Mouse (Mus musculus) forebrain, embryonic 12.5 days (tissue): ENCODE data around the gene Pde2a. TPM values are rescaled to one million over a fixed set of nuclear protein-coding genes. Genes with fewer than 3 reads are reported as not detected.

Source experiments
- ATAC-seq: fragments of 200-750 bp; cut with Nextera tagmentation; 2 replicates; pipeline ENCODE4 v1.8.0; 2017; ENCODE audit warnings: moderate TSS enrichment; ENCODE audit not compliant: low FRiP score
- H3K27ac ChIP-seq: fragments of 300-500 bp; sonication (generic); 2 replicates; pipeline ENCODE4 v1.5.1; 2016; ENCODE audit warnings: mild to moderate bottlenecking
- H3K27me3 ChIP-seq: fragments of 300-500 bp; sonication (generic); 2 replicates; pipeline ENCODE4 v1.6.1; 2016; ENCODE audit warnings: mild to moderate bottlenecking
- H3K36me3 ChIP-seq: fragments of 300-500 bp; sonication (generic); replicated peaks from 2 replicates; pipeline ENCODE4 v1.6.1; 2016; ENCODE audit warnings: mild to moderate bottlenecking
- H3K4me1 ChIP-seq: fragments of 300-500 bp; sonication (generic); 2 replicates; pipeline ENCODE4 v1.6.1; 2016
- H3K4me2 ChIP-seq: fragments of 300-500 bp; sonication (generic); 2 replicates; pipeline ENCODE4 v1.6.1; 2016; ENCODE audit warnings: mild to moderate bottlenecking, moderate library complexity
- H3K4me3 ChIP-seq: fragments of 300-500 bp; sonication (generic); replicated peaks from 2 replicates; pipeline ENCODE4 v1.5.1; 2016; ENCODE audit warnings: mild to moderate bottlenecking
- H3K9ac ChIP-seq: fragments of 300-500 bp; sonication (generic); 2 replicates; pipeline ENCODE4 v1.6.1; 2016; ENCODE audit warnings: mild to moderate bottlenecking
- H3K9me3 ChIP-seq: fragments of 300-500 bp; sonication (generic); 2 replicates; pipeline ENCODE4 v1.6.1; 2016
- WGBS: fragments of 180-500 bp; shearing (Covaris S2); methylation state at CpG from one replicate; pipeline ENCODE4 v1.1.7; 2016; 5-methylcytosine and 5-hydroxymethylcytosine counted together
- polyA plus RNA-seq: library from polyadenylated mRNA; unstranded; fragments of >200 nt; fragmentation: Nextera tagmentation; extraction: Ambion mirVana; gene quantifications from 2 replicates; pipeline ENCODE4 v1.2.1, GENCODE M21; 2016

Gene Pde2a
- polyA plus RNA-seq, 1 experiment from 2014 or later, result 23.1 TPM

GRCm38 (mm10) chr7:101437876-101438275, 16.4 kb downstream of the Pde2a start:
- Histone ChIP-seq H3K36me3 (no peaks in the 10 kb centered on the region), H3K9me3 (no peaks in the 10 kb centered on the region), H3K4me3 (no peak overlapping the region), H3K4me1 (peaks cover 13% of the 10 kb centered on the region; the same call in 1 of the 2 replicates), H3K27me3 (no peaks in the 10 kb centered on the region), H3K27ac (no peak overlapping the region), H3K4me2 (no peak overlapping the region), H3K9ac (no peak overlapping the region)
- WGBS, result 24% methylated on average over 1 of the region's 1 CpGs
- ATAC-seq, result no peak

DNA sequence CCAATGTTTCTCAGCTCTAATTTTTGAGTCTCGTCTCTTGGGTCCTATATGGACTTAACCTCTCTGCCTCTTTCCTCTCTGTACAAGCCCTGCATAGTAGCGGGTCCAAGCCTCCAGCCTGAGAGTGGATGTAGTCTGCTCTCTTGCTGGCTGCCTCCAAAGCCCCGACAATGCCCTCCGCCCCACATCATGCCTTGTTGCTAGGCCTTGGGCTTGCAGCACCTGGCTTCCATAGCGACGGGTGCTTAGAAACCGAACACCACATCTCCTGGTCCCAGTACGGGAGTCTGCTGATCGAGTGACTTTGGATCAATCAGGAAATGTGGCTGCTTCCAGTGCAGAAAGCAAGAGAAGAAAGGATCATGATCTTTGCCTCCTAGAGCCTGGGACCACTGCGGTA, 21.6 kb downstream of the Pde2a start:
- Histone ChIP-seq H3K4me1 (0 out of 2 replicates have a peak, but pooled peaks cover 10% of the 10 kb centered on the region), H3K36me3 (no peaks in the 10 kb centered on the region), H3K9ac (no peak overlapping the region), H3K4me2 (no peak overlapping the region), H3K9me3 (no peaks in the 10 kb centered on the region), H3K27ac (peak overlapping the region; percentile 25; the same call in 1 of the 2 replicates), H3K27me3 (0 out of 2 replicates have a peak, but pooled peaks cover 5% of the 10 kb centered on the region), H3K4me3 (no peak overlapping the region)
- WGBS, result 62% methylated on average over 10 of the region's 10 CpGs
- no peak; the same call in 1 of the 2 replicates for ATAC-seq

DNA sequence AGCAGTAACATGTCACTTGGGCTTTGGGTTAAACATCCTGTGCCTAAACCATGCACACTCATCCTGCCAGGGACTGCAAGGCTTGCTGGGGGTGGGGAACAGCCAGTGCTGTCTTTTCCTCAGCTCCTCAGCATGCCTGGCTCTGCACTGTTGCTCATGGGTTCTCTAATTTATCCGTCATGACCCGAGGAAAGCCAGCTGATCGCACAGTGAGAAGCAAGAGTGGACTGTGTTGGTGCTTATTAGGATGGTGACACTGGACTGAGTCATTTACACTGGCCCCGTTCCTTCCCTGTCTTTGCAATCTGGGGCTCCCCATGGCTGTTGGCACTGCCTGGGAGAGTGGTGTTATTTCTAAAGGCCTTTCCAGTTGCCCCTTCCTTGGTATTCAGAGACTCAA, 22.7 kb downstream of the Pde2a start:
- H3K27ac ChIP-seq, result no peak overlapping the region
- no peak overlapping the region for H3K4me3 ChIP-seq
- no peaks in the 10 kb centered on the region for H3K9me3 ChIP-seq
- 0 out of 2 replicates have a peak, but pooled peaks cover 5% of the 10 kb centered on the region for H3K27me3 ChIP-seq
- no peaks in the 10 kb centered on the region for H3K36me3 ChIP-seq
- 0 out of 2 replicates have a peak, but pooled peaks cover 5% of the 10 kb centered on the region for H3K4me1 ChIP-seq
- no peak overlapping the region for H3K9ac ChIP-seq
- no peak overlapping the region for H3K4me2 ChIP-seq
- WGBS, result 81% methylated on average over 4 of the region's 4 CpGs
- ATAC-seq, result no peak

GRCm38 (mm10) chr7:101449855-101450254, 28.4 kb downstream of the Pde2a start:
- Histone ChIP-seq H3K27ac (no peak overlapping the region), H3K4me1 (0 out of 2 replicates have a peak, but pooled peaks cover 5% of the 10 kb centered on the region), H3K4me3 (no peak overlapping the region), H3K4me2 (no peak overlapping the region), H3K9me3 (no peaks in the 10 kb centered on the region), H3K27me3 (peaks cover 43% of the 10 kb centered on the region), H3K9ac (no peak overlapping the region), H3K36me3 (no peaks in the 10 kb centered on the region)
- no peak for ATAC-seq
- 42% methylated on average over 3 of the region's 3 CpGs for WGBS

GRCm38 (mm10) chr7:101450422-101451401, 29.2 kb downstream of the Pde2a start:
- peak; percentile 86 for ATAC-seq
- Histone ChIP-seq H3K4me2 (peak overlapping the region; percentile 87), H3K4me3 (peak overlapping the region; percentile 55), H3K27me3 (peaks cover 43% of the 10 kb centered on the region), H3K36me3 (no peaks in the 10 kb centered on the region), H3K4me1 (0 out of 2 replicates have a peak, but pooled peaks cover 5% of the 10 kb centered on the region), H3K9ac (peak overlapping the region; percentile 69), H3K27ac (no peak overlapping the region), H3K9me3 (no peaks in the 10 kb centered on the region)
- under 1% methylated on average over 68 of the region's 68 CpGs for WGBS

DNA sequence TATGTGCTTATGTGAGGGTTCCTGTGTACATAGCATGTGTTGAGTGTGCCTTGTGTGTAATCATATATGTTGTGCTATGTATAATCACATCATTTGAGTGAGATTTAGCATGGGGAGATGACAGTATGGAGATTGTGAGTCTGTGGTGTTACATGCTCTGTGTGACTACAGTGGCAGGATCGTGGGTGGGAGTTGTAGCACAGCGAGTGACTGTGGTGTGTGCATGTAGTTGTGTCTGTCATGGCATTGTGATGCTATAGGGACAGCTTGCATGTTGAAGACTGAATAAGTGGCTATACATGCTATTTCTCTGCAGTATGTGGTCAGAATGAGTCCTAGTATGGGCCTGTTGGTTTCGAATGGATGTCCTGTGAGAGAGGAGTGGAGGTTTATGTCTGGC, 31.2 kb downstream of the Pde2a start:
- no peaks in the 10 kb centered on the region for H3K9me3 ChIP-seq
- H3K4me3 ChIP-seq, result no peak overlapping the region
- 0 out of 2 replicates have a peak, but pooled peaks cover 8% of the 10 kb centered on the region for H3K4me1 ChIP-seq
- peak overlapping the region; percentile 13; the same call in 1 of the 2 replicates for H3K4me2 ChIP-seq
- H3K27me3 ChIP-seq, result peaks cover 38% of the 10 kb centered on the region
- no peak overlapping the region for H3K27ac ChIP-seq
- no peak overlapping the region for H3K9ac ChIP-seq
- no peaks in the 10 kb centered on the region for H3K36me3 ChIP-seq
- ATAC-seq, result no peak
- WGBS, result 88% methylated on average over 3 of the region's 3 CpGs

DNA sequence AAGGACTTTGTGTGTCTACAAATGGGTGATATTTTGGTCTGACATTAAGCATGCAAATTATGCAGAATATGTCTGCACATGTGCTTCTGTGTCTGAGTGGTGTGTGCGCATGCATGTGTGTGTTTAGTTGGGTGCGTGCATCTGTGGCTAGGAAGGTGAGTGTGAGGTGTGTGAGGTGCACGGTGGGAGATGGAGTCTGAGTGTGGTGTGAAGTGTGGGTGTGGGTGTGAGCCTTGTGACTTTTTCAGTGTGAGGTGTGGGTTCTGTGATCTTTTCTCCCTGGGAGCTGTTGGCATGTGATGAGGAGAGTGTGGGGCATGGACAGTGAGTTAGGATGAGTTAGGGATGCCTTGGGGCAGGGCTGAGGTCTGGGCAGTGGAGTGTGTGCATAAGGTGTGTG, 31.8 kb downstream of the Pde2a start:
- 0 out of 2 replicates have a peak, but pooled peaks cover 8% of the 10 kb centered on the region for H3K4me1 ChIP-seq
- H3K27me3 ChIP-seq, result peaks cover 39% of the 10 kb centered on the region
- H3K36me3 ChIP-seq, result no peaks in the 10 kb centered on the region
- no peak overlapping the region for H3K27ac ChIP-seq
- no peaks in the 10 kb centered on the region for H3K9me3 ChIP-seq
- no peak for ATAC-seq
- WGBS, result 90% methylated on average over 3 of the region's 3 CpGs
- no peak overlapping the region for H3K9ac ChIP-seq
- no peak overlapping the region for H3K4me3 ChIP-seq
- peak overlapping the region; percentile 13; the same call in 1 of the 2 replicates for H3K4me2 ChIP-seq

- Histone ChIP-seq H3K36me3 (no peaks in the 10 kb centered on the region), H3K27me3 (peaks cover 42% of the 10 kb centered on the region), H3K9ac (no peak overlapping the region), H3K4me3 (no peak overlapping the region), H3K4me2 (no peak overlapping the region), H3K27ac (no peak overlapping the region), H3K4me1 (0 out of 2 replicates have a peak, but pooled peaks cover 8% of the 10 kb centered on the region), H3K9me3 (no peaks in the 10 kb centered on the region)
- 21% methylated on average over 8 of the region's 8 CpGs for WGBS
- ATAC-seq, result no peak
Observed at GRCm38 (mm10) chr7:101453725-101454124, 32.2 kb downstream of the Pde2a start.

- no peak for ATAC-seq
- 86% methylated on average over 9 of the region's 9 CpGs for WGBS
- Histone ChIP-seq H3K4me3 (no peak overlapping the region), H3K27ac (no peak overlapping the region), H3K27me3 (peaks cover 41% of the 10 kb centered on the region), H3K9ac (no peak overlapping the region), H3K4me1 (0 out of 2 replicates have a peak, but pooled peaks cover 8% of the 10 kb centered on the region), H3K4me2 (no peak overlapping the region), H3K36me3 (no peaks in the 10 kb centered on the region), H3K9me3 (no peaks in the 10 kb centered on the region)
Observed at GRCm38 (mm10) chr7:101454479-101454878, 33.0 kb downstream of the Pde2a start.

DNA sequence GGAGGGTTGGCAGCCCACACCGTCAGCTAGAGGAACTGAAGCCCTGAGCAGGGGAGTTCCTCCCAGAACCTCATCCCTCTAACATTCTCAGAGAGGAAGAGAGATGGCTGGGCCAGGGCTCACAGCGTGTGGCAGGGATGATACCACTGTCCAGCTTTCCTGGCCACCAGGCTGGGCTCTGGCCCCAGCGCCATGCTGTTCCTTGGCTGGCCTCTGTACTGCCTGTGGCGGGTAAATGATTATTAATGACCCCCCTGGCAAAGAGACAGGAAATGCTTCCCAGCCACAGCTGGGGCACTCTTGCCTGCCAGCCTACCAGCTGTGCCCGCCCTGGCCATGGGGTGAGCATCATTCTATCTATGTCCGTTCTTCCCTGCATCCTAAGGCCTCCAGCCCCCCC, 33.6 kb downstream of the Pde2a start:
- peaks cover 34% of the 10 kb centered on the region for H3K27me3 ChIP-seq
- no peak overlapping the region for H3K4me3 ChIP-seq
- 95% methylated on average over 6 of the region's 6 CpGs for WGBS
- no peak overlapping the region for H3K9ac ChIP-seq
- no peak overlapping the region for H3K4me2 ChIP-seq
- no peaks in the 10 kb centered on the region for H3K36me3 ChIP-seq
- ATAC-seq, result no peak
- no peak overlapping the region for H3K27ac ChIP-seq
- peaks cover 12% of the 10 kb centered on the region; the same call in 1 of the 2 replicates for H3K4me1 ChIP-seq
- no peaks in the 10 kb centered on the region for H3K9me3 ChIP-seq

DNA sequence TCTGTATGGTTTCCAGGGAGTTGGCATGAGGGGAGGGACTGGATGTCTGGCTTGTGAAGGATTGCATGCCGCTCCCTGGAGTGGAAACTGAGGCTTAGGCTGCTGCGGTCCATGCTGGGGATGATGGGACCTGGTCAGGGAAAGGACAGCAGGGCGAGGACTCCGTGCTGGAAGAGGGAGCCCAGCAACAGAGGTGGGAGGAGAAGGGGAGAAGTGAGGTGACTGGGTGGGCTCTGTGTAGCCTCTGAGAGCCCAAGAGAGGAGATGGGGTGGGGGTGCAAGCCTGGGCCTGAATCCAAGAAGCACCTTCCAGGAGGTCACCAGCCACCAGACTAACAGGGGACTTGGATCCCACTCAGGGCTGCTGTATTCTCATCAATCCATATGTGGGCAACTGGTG, 34.8 kb downstream of the Pde2a start:
- no peaks in the 10 kb centered on the region for H3K9me3 ChIP-seq
- no peak overlapping the region for H3K4me3 ChIP-seq
- no peaks in the 10 kb centered on the region for H3K36me3 ChIP-seq
- no peak overlapping the region for H3K27ac ChIP-seq
- H3K9ac ChIP-seq, result no peak overlapping the region
- H3K4me1 ChIP-seq, result peaks cover 16% of the 10 kb centered on the region; the same call in 1 of the 2 replicates
- no peak overlapping the region for H3K4me2 ChIP-seq
- H3K27me3 ChIP-seq, result peaks cover 32% of the 10 kb centered on the region
- WGBS, result 74% methylated on average over 4 of the region's 4 CpGs
- no peak for ATAC-seq

DNA sequence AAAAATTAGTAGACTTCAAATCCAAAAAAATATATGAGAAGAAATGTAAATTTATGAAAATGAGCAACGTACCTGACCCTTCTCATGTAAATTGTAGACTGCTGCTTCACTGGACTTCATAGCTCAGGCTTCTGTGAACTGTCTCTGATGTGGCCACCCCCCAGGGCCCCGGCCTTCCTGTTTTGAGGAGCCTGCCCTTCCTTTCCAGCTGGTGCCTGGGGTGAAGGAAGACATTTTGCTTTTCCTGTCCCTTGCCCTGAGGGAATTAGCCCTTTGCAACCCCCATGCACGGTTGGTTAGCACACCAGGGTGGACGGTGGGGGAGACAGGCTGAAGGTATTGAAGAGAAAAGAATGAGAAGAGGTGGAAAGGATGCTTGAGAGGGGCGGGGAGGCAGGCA, 35.3 kb downstream of the Pde2a start:
- H3K4me2 ChIP-seq, result no peak overlapping the region
- no peak for ATAC-seq
- no peak overlapping the region for H3K4me3 ChIP-seq
- WGBS, result 30% methylated on average over 5 of the region's 5 CpGs
- no peak overlapping the region for H3K27ac ChIP-seq
- H3K9me3 ChIP-seq, result no peaks in the 10 kb centered on the region
- H3K9ac ChIP-seq, result no peak overlapping the region
- H3K36me3 ChIP-seq, result no peaks in the 10 kb centered on the region
- H3K4me1 ChIP-seq, result peaks cover 12% of the 10 kb centered on the region; the same call in 1 of the 2 replicates
- peaks cover 28% of the 10 kb centered on the region for H3K27me3 ChIP-seq
